Mouse (Mus musculus): ENCODE results near the gene Trip12.

DNA sequence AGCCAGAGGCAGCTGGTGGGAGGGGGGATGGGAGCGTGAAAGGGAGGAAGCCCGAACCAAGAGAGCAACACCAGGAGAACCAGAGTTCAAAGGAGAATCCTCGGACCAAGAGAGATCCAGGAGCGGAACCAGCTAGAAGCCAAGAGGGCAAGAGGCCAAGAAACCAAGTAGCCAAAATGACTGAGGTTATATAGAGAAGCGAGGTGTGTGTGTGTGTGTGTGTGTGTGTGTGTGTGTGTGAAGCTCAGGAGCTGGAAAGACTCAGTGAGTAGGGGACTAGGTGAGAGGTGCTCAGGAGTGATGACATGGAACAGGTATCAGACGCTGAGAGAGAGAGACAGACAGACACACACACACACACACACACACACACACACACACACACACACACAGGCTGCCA lies 30.8 kb upstream of the Trip12 start:
- no peak for TF ChIP-seq CTCF (IDR thresholded peaks at IDR 0.05; ENCODE audit: low read depth)
- TF ChIP-seq EP300 (optimal IDR thresholded peaks at IDR 0.05), result no peak

Data from stomach, postnatal 0 days (tissue).